Mouse (Mus musculus) liver, embryonic 14.5 days (tissue): ENCODE measurements around the gene Foxi1. TPM values are rescaled to one million over a fixed set of nuclear protein-coding genes. Genes with fewer than 3 reads are reported as not detected.
A peak's percentile ranks its signal among the peaks of the same experiment; 100 is the strongest.
"Not testable (repeated sequence)": the region's sequence is repeated elsewhere in the genome, so short reads cannot be mapped to it uniquely, and the experiment has no call there.

Experiments used
- ATAC-seq: fragments of 200-750 bp; cut with Nextera tagmentation; 2 replicates; pipeline ENCODE4 v1.8.0; 2017; ENCODE audit warnings: moderate number of reproducible peaks, mild to moderate bottlenecking, moderate library complexity; ENCODE audit not compliant: insufficient read depth
- DNase-seq, 3 experiments: peaks; one replicate each; pipeline ENCODE4 v3.0.0-alpha.2; 2012 to 2013; ENCODE audit warnings: low read depth in 3 of 3, low spot score in 3 of 3
- H3K27ac ChIP-seq: fragments of 300-500 bp; sonication (generic); 2 replicates; pipeline ENCODE4 v1.5.1; 2014; ENCODE audit warnings: moderate library complexity, mild to moderate bottlenecking, control low read depth, inconsistent platforms
- H3K27me3 ChIP-seq: fragments of 300-500 bp; sonication (generic); 2 replicates; pipeline ENCODE4 v1.6.1; 2014; ENCODE audit warnings: mild to moderate bottlenecking, low read length, moderate library complexity; ENCODE audit not compliant: control insufficient read depth, insufficient read depth
- H3K36me3 ChIP-seq: fragments of 300-500 bp; sonication (generic); replicated peaks from 2 replicates; pipeline ENCODE4 v1.6.1; 2014; ENCODE audit warnings: low read depth; ENCODE audit not compliant: control insufficient read depth, insufficient read depth
- H3K4me1 ChIP-seq, 2 experiments: fragments of 200-500 bp in 1 of 2; fragments of 300-500 bp in 1 of 2; sonication (generic) in 1 of 2; replicated peaks; 2 replicates each; pipeline ENCODE4 v1.6.1; 2012 to 2014; ENCODE audit warnings: antibody characterized with exemption in 1 of 2, inconsistent platforms in 1 of 2, low read length in 1 of 2; ENCODE audit not compliant: control insufficient read depth in 2 of 2, insufficient read depth in 2 of 2
- H3K4me2 ChIP-seq: fragments of 300-500 bp; sonication (generic); 2 replicates; pipeline ENCODE4 v1.6.1; 2014; ENCODE audit warnings: low read depth, mild to moderate bottlenecking, control low read depth, moderate library complexity
- H3K4me3 ChIP-seq, 2 experiments: fragments of 200-500 bp in 1 of 2; fragments of 300-500 bp in 1 of 2; sonication (generic) in 1 of 2; 2 replicates each; pipeline ENCODE4 v1.5.1; 2012 to 2014; ENCODE audit warnings: low read depth in 2 of 2, low read length in 2 of 2, mild to moderate bottlenecking in 2 of 2, control low read depth in 1 of 2, inconsistent platforms in 1 of 2, moderate library complexity in 1 of 2; ENCODE audit not compliant: insufficient read depth in 1 of 2
- H3K9ac ChIP-seq: fragments of 300-500 bp; sonication (generic); replicated peaks from 2 replicates; pipeline ENCODE4 v1.6.1; 2014; ENCODE audit warnings: mild to moderate bottlenecking, control low read depth, moderate library complexity
- H3K9me3 ChIP-seq: fragments of 300-500 bp; sonication (generic); 2 replicates; pipeline ENCODE4 v1.6.1; 2016; ENCODE audit warnings: low read length, mixed read lengths; ENCODE audit not compliant: control insufficient read depth
- CTCF ChIP-seq: IDR thresholded peaks from 2 replicates; pipeline ENCODE4 v1.5.1; 2016; ENCODE audit warnings: antibody characterized with exemption, low read depth, control low read depth
- EP300 ChIP-seq: IDR thresholded peaks from 2 replicates; pipeline ENCODE4 v1.6.1; 2016; ENCODE audit warnings: antibody characterized with exemption, low read depth
- WGBS: fragments of 180-500 bp; shearing (Covaris S2); extraction: QIAGEN DNeasy Blood & Tissue Kit; methylation state at CpG from one replicate; pipeline ENCODE4 v1.1.7; 2014; ENCODE audit not compliant: insufficient replicate concordance; 5-methylcytosine and 5-hydroxymethylcytosine counted together
- polyA plus RNA-seq, 2 experiments: library from polyadenylated mRNA; depleted of rRNA in 1 of 2; stranded (reverse) in 1 of 2; unstranded in 1 of 2; fragments of >200 nt; fragmentation: Nextera tagmentation in 1 of 2; extraction: Ambion mirVana in 1 of 2; gene quantifications; 2 replicates each; pipeline versions ENCODE4 v1.2.1 to v1.2.3; 2012 to 2014

The Foxi1 gene
- polyA plus RNA-seq, 2 experiments = not detected

DNA sequence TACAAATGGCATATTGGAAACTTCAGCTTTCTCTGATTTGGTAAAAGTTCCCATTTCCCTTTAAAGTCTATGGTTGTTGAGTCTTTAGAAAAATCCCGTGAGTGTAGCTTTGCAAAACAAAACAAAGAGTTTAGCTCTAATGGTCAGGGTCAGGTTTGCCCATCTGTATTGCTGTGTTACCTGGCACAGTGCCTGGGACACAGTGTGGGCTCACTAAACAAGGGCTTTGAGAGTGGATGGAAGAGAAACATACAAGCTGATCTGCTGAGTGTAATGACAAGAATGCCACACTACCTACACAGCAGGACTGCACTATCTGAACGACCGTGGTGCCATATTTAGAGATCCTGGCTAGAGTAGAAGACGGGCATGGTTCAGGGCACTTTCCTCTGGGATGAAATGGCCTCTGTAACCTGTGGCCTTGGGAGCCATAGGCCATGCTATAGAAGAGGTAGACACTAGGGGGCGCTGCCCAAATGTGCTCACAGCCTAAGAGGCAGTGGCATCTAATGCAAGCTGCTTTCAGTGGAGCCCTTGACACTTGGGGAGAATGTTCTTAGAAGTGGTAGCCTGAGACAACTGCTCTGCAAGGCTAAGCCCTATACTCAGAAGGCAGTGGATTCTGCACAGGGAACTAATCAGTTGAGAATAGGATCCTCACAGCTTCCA lies 28.3 kb upstream of the Foxi1 start:
- 35% methylated on average over 5 of the region's 5 CpGs for WGBS
- no peak overlapping the region for H3K9ac ChIP-seq
- no peak overlapping the region for H3K4me3 ChIP-seq
- no peak for ATAC-seq
- TF ChIP-seq EP300 (no peak), CTCF (peak; percentile 76)
- H3K27me3 ChIP-seq = no peaks in the 10 kb centered on the region
- H3K36me3 ChIP-seq = no peaks in the 10 kb centered on the region
- H3K4me1 ChIP-seq = no peaks in the 10 kb centered on the region
- H3K27ac ChIP-seq = no peak overlapping the region
- peak in 1 of 3 experiments; percentile 14 for DNase-seq
- no peaks in the 10 kb centered on the region for H3K9me3 ChIP-seq
- no peak overlapping the region for H3K4me2 ChIP-seq

GRCm38 (mm10) chr11:34228758-34229364 lies 21.0 kb upstream of the Foxi1 start:
- no peak for TF ChIP-seq EP300
- peak; percentile 83 for TF ChIP-seq CTCF
- no peak overlapping the region for H3K9ac ChIP-seq
- no peak overlapping the region for H3K4me3 ChIP-seq
- H3K27ac ChIP-seq = no peak overlapping the region
- H3K4me1 ChIP-seq = no peaks in the 10 kb centered on the region
- no peaks in the 10 kb centered on the region for H3K27me3 ChIP-seq
- H3K4me2 ChIP-seq = no peak overlapping the region
- H3K36me3 ChIP-seq = no peaks in the 10 kb centered on the region
- WGBS = 35% methylated on average over 6 of the region's 6 CpGs
- DNase-seq (peak in 1 of 3 experiments; percentile 1), ATAC-seq (no peak)
- H3K9me3 ChIP-seq = no peaks in the 10 kb centered on the region

DNA sequence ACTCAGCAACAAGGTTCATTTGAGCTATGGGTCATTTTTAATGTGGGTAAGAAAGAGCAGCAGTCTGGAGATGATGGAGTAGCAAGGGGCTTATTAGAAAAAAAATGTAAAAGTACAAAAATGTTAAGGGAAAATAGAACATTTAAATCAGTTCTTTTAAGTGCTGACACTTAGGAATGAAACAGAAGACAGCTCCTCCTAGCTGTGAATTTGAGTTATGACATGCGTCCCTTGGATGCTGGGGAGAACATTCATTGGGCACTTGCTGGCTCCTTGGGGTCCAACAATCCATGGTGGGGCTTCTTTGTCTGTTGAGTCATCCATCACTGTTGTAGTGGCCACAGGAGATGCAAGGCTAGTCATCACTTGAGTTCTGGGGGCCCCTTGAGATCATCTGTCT lies 19.3 kb upstream of the Foxi1 start:
- no peak overlapping the region for H3K27ac ChIP-seq
- TF ChIP-seq CTCF (peak; percentile 55), EP300 (no peak)
- no peak for ATAC-seq
- no peaks in the 10 kb centered on the region for H3K36me3 ChIP-seq
- H3K9ac ChIP-seq = no peak overlapping the region
- no peak overlapping the region for H3K4me3 ChIP-seq
- H3K27me3 ChIP-seq = no peaks in the 10 kb centered on the region
- no peaks in the 10 kb centered on the region for H3K9me3 ChIP-seq
- no peaks in the 10 kb centered on the region for H3K4me1 ChIP-seq
- 63% methylated on average over 1 of the region's 1 CpGs for WGBS
- no peak overlapping the region for H3K4me2 ChIP-seq
- DNase-seq = no peak

DNA sequence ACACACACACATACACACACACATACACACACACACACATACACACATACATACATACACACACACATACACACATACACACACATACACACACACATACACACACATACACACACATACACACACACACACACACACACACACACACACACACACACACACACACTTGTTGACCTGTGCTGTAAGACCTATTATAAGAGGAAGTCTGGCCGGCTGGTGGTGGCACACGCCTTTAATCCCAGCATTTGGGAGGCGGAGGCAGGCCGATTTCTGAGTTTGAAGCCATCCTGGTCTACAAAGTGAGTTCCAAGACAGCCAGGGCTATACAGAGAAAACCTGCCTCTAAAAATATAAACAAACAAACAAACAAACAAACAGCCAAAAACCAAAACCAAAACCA lies 12.7 kb upstream of the Foxi1 start:
- not testable (repeated sequence) for H3K4me3 ChIP-seq, H3K36me3 ChIP-seq, H3K4me1 ChIP-seq, H3K27ac ChIP-seq, H3K9me3 ChIP-seq, DNase-seq, H3K9ac ChIP-seq, H3K27me3 ChIP-seq, H3K4me2 ChIP-seq, ATAC-seq
- WGBS = 47% methylated on average over 4 of the region's 4 CpGs

- Histone ChIP-seq H3K9ac (no peak overlapping the region), H3K9me3 (no peaks in the 10 kb centered on the region), H3K27me3 (no peaks in the 10 kb centered on the region), H3K4me1 (no peaks in the 10 kb centered on the region), H3K27ac (no peak overlapping the region), H3K4me3 (no peak overlapping the region), H3K36me3 (no peaks in the 10 kb centered on the region), H3K4me2 (no peak overlapping the region)
- ATAC-seq = no peak
- no peak for TF ChIP-seq EP300
- TF ChIP-seq CTCF = peak; percentile 52; the same call in 1 of the 2 replicates
- DNase-seq = peak; percentile 6 to 22 (median 20)
- WGBS = 15% methylated on average over 5 of the region's 5 CpGs
Measured at GRCm38 (mm10) chr11:34212853-34213252, 5.0 kb upstream of the Foxi1 start.
